Mouse (Mus musculus) neutrophil, adult 5-6 weeks (primary cell): ENCODE measurements around the gene Tln2. TPM values are rescaled to one million over a fixed set of nuclear protein-coding genes. Genes with fewer than 3 reads are reported as not detected.
"Not testable (repeated sequence)": the region's sequence is repeated elsewhere in the genome, so short reads cannot be mapped to it uniquely, and the experiment has no call there.

Experiments
- ATAC-seq: fragments of 151-379, 151-347 bp; 2 replicates; pipeline ENCODE4 v1.8.0; 2017; ENCODE audit warnings: mild to moderate bottlenecking, moderate TSS enrichment; ENCODE audit not compliant: insufficient number of reproducible peaks, poor library complexity, low FRiP score, severe bottlenecking; ENCODE audit errors: extremely low read depth
- total RNA-seq: library from RNA; stranded (forward); fragments of 200-1000 nt; gene quantifications from 2 replicates; pipeline ENCODE4 v1.2.3, GENCODE M21; 2017

Tln2 gene
- total RNA-seq, 1 experiment from 2014 or later: not detected

GRCm38 (mm10) chr9:67302386-67302989 is 257.0 kb downstream of the Tln2 start:
- no peak for ATAC-seq

DNA sequence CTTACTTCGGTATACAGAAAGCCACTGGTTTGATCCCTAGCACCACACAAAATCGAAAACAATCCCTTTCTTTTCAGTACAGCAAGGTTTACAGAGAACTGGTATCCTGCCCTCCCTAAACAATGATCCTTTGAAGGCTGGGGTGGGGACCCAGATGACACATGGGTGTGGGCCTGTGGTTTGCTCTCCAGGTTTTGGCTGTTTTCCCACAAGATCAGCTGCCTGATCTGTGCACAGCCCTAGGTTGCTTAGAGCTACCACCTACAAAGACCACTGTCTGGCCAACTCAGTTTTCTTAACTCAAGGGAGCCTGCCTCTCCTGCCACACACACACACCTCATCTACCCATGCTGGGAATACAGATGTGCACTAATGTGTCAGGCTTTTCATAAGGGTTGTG is 257.9 kb downstream of the Tln2 start:
- no peak for ATAC-seq

DNA sequence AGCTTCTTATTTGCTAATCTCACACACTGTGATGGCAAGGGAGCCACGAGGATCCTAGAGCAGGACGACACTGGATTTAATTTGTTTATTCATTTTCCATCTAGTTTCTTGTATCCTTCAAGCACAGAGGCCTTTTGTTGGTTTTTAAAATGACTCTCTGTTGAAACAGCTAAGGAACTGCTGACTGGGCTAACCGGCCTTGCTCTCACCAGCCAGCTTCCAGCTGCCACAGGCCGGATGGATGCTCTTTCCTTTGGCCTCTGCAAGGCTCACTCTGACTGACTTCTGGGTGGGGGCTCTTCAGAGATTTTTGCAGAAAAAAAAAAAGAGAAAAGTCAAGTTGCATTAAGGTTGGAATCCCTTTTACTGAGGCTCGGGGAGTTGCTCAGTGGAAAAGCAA is 258.7 kb downstream of the Tln2 start:
- no peak for ATAC-seq

DNA sequence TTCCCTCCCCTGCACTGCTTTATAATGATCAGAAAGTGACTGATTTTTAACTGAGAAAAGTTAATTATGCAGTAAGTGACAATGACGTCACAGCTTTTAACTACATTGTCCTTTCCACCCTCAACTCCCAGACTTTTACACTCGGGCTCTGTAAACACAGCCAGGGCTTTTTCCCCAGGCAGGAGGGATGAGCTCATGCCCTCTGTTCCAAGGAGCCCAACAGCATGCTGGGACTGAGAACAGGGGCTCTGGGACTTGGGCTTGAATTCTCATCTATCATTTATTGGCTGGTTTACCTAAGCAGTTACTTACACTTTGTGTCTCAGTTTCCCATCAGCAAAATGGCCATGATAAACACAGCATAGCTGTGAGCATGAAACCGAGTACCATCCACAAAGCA is 259.2 kb downstream of the Tln2 start:
- ATAC-seq: no peak

DNA sequence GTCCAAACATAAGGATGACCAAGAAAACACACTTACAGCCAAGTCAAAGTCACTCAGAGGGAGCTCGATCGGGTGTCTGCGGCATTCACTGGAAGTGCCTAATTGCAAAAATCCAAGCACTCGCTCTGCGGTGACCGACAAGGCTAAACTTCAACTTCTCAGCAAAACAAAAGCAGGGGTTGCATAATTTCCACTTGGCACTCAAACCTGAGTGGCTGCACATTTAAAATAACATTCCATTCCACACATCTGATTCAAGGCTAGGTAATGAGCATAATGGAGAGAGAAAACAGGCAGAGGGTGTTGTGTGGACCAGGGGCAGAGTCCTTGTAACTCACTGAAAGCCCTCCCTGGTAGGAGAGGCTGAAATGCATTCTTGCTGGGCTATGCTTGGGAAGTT is 260.3 kb downstream of the Tln2 start:
- ATAC-seq: no peak

DNA sequence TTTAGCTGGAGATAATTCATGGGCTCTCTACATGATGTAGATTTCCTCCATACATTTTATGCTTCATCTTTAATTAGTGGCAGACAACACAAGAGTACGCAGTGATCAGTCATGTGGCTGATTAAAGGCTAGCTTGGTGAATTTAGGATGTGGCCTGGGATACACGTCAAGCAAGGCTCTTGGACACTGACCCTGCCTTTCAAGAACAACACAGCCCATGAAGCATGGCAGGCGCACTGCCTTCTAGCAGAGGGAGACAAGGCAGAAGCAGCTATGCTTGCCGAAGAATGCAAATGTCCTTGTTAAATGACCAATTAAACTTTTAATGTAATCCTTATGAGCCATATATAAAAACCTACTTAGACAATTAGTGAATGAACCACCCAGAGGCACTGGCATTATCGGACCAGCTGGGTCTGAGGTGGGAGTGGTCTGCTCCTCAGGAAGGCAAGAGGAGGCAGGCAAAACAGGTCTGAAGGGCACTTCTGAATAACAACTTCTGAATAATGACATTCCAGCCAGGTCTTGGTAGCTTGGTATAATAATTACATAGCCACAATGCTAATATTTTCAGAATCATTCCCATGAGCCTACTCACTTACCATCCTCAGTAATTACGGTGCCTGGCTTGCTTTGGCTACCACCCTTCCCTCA is 262.1 kb downstream of the Tln2 start:
- no peak for ATAC-seq

GRCm38 (mm10) chr9:67287457-67287856 is 272.0 kb downstream of the Tln2 start:
- no peak for ATAC-seq

DNA sequence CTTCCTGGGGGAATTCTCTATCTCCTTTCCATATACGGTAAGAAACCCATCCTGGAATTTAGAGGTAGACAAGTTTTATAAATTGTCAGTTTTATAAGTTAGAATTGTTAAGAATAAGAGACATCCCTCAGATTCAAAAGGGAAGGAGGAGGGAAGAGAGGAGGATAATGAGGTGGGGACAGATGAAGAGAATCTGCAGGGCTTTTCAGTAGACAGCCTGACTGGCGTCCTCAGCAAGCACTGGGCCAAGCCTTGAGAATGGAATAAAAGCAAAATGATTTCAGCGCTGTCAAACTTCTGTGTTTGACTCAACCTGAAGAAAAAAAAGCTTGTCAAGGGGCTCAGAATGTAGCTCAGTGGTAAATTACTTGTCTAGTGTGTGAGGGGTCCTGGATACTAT is 272.7 kb downstream of the Tln2 start:
- no peak for ATAC-seq

DNA sequence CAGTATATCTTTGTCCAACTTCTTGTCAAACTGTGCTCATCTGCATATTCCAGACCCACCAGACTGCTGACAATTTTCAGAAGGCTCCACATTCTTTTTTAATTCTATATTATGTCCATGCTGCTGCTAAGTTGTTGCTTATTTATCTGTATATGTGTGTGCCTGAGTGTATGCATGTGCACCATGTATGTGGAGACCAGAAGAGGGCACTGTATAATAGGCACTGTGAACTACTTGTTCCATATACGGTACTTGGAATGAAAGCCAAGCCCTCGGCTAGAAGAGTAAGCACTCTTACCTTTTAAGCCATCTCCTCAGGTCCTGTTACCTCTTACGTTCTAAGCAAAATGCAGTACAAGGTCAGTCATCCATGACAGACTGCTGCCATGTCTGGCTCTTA is 274.0 kb downstream of the Tln2 start:
- ATAC-seq: no peak

DNA sequence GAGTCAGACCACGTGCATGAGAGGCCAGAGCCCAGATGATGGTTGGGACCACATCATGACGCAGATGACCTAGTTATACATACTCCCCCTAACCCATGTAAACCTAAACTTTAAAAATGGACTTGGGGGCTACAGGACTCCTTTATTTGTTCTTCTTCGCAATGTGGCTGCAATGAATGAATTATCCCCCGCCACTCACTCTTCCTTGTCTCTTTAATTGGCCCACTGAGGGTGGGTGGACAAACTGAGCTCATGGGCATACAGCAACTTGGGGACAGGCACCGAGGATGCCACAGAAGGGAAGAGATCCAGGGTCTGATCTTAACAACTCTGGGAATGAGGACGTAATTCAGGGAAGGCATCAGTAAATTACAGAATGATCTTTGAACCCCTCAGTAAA is 277.7 kb downstream of the Tln2 start:
- no peak for ATAC-seq

DNA sequence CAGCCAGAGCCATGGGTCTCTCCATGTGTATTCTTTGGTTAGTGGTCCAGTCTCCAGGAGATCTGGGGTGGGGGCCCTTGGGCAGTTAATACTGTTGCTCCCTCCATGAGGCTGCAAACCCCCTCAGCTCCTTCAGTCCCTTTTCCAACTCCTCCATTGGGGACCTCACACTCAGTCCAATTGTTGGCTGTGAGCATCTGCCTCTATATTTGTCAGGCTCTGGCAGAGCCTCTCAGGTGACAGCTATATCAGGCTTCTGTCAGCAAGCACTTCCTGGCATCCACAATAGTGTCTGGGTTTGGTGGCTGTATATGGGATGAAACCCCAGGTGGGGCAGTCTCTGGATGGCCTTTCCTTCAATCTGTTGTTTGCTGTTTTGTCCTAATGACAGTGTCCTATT is 279.2 kb downstream of the Tln2 start:
- not testable (repeated sequence) for ATAC-seq

- no peak for ATAC-seq
These were observed 283.1 kb downstream of the Tln2 start for GRCm38 (mm10) chr9:67276446-67276845.

GRCm38 (mm10) chr9:67274296-67274695 is 285.2 kb downstream of the Tln2 start:
- no peak for ATAC-seq

GRCm38 (mm10) chr9:67273362-67273761 is 286.1 kb downstream of the Tln2 start:
- ATAC-seq: no peak

GRCm38 (mm10) chr9:67270734-67271133 is 288.8 kb downstream of the Tln2 start:
- no peak for ATAC-seq

DNA sequence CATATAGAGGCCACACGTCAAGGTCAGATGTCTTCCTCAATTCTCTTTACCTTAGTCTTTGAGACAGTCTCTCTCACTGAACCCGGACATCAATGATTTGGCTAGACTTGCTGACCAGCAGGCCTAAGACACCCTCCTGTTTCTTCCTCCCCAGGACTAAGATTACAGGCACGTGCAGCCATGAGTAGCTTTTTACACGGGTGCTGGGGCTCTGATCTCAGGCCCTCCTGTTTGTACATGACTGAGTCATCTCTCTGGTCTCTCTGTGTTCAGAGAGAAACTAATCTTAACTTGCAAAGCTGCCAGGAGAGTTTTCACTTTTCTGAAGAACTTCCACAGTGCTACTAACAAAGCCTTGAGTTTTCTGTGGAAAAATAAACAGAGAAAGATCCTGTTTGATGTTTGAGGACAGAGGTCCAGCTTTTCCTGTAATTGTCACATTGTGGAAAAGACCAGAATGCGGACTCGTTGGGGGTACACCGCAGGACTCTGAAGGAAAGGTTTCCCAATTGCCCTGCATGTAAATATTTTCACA is 289.4 kb downstream of the Tln2 start:
- no peak for ATAC-seq

- no peak for ATAC-seq
These were observed 292.1 kb downstream of the Tln2 start for GRCm38 (mm10) chr9:67267276-67267990.

- ATAC-seq: no peak
These were observed 294.0 kb downstream of the Tln2 start for GRCm38 (mm10) chr9:67265513-67265912.

DNA sequence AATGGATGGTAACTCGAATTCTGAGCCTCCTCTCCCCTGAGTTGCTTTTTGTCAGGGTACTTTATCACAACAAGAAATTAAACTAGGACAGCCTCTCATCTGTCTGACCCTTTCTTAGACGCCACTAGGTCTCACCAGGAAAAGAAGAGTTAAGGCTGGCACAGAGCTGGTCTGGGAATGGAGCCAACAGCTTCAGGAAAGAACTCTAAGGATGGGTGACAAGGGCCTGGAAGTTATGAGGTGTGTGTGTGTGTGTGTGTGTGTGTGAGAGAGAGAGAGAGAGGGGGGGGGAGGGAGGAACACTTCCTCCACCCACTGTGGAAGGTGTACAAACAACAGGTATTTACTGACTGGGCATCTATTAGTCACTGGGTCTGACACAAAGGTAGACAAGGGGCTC is 294.6 kb downstream of the Tln2 start:
- no peak for ATAC-seq
